Mouse (Mus musculus) monocyte, adult 2 months (primary cell): ENCODE data around the gene Uba52.

ENCODE experiments used
- DNase-seq, 2 experiments: peaks; one replicate each; pipeline ENCODE4 v3.0.0; 2022; ENCODE audit warnings: low spot score in 2 of 2, low read depth in 1 of 2

The Uba52 gene

DNA sequence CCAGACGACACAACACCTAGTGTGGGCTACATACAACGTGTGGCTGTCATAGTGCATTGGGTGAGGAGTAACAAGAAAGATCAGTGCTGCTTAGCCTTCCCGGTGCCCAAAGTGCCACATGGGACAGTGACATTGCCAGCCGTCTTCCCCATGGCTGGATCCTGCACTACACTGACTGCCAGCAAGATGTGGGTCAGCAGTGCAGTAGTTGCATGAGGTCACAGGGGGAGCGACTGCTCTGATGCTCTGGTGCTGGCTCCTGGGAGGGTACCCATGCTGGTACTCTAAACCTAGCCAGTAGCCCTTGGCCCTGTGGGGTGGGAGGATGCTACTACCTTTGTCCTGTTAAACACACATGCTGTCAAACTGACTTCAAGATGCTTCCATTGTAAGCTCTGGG, 50.4 kb downstream of the Uba52 start:
- DNase-seq: no peak

GRCm38 (mm10) chr8:70459636-70460035, 51.0 kb downstream of the Uba52 start:
- DNase-seq: no peak

DNA sequence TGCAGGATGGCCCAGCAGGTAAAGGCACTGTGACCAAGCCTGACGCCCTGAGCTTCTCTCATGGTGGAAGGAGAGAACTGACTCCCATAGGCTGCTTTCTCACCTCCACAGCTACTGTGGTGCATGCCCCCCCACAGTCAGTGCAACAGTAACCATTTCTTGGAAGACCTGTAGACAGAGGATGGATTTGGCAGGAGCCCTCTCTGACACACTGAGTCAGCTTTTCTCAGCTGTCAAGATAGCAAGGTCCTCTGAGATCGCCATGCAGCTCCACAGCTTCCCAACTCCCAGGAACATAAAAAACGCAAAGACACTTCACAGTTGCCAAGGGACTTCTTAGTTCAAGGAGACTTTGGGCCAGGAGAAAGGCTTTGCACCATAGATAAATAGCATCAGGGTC, 52.1 kb downstream of the Uba52 start:
- no peak for DNase-seq
